Mouse (Mus musculus) spleen, adult 2 months (tissue): ENCODE measurements around the gene Olfr68.

Source experiments
- CTCF ChIP-seq: fragments of 200-500 bp; IDR thresholded peaks from 2 replicates; pipeline ENCODE4 v1.5.1; 2011; ENCODE audit warnings: mild to moderate bottlenecking, inconsistent platforms; ENCODE audit not compliant: insufficient read depth, insufficient read length, insufficient replicate concordance; ENCODE audit errors: extremely low read depth
- POLR2A ChIP-seq: fragments of 200-500 bp; IDR thresholded peaks from 2 replicates; pipeline ENCODE4 v1.6.1; 2011; ENCODE audit warnings: low read depth, low read length, inconsistent platforms

- TF ChIP-seq CTCF: no peak
- TF ChIP-seq POLR2A: no peak
Observed at GRCm38 (mm10) chr7:103771494-103771893, 8.0 kb downstream of the Olfr68 start, which contains the start of gene Olfr69.
